Mouse (Mus musculus): Measurements from ENCODE around the gene Bcan.

Bcan gene

GRCm38 (mm10) chr3:87943586-87943985 is 56.4 kb downstream of the Bcan start:
- no peak for DNase-seq

GRCm38 (mm10) chr3:87942471-87942870 is 57.6 kb downstream of the Bcan start:
- no peak for DNase-seq

GRCm38 (mm10) chr3:87940611-87941010 is 59.4 kb downstream of the Bcan start:
- no peak for DNase-seq

Measured in right cerebral cortex, postnatal 4 days (tissue).